Mouse (Mus musculus) frontal cortex, postnatal 14 days (tissue): ENCODE measurements at regions not wholly inside any gene's neighbourhood (a gene's known extent, or its start where the extent isn't known, plus 50 kb on each side); places are given as distances from the start of the nearest gene placed in this dataset.
A peak's percentile ranks its signal among the peaks of the same experiment; 100 is the strongest.

ENCODE experiments used
- DNase-seq, 2 experiments: peaks; one replicate each; pipeline ENCODE4 v3.0.0; 2022; ENCODE audit warnings: low spot score in 2 of 2

DNA sequence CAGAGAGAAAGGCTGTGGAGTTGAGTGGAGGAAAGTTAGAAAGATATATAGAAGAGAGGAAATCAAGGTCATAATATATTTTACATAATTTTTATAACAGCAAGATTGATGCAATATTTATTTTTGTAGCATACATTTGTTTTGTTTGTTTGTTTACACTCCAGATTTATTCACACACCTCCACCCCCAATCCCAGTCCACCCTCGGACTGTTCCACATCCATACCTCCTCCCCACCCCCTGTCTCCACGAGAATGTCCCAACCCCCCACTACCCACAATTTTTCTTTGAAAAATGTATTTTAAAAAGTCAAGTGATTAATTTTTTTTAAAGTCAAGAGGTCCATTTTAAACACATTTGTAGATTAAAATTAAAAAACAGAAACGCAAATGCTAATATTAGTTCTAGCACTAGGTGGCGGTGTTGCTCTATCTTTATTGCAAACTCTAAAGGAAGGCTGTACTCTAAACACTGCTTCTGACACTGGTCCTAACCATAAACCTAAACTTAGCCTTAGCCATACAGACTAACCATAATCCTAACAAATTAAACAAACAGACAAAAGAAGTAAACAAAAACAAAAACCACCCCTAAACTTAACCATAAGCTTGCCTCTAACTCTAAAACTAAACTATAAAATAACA, 67.8 kb downstream of the Olfr1505 start:
- DNase-seq, result peak in 1 of 2 experiments; percentile 6

GRCm38 (mm10) chr19:13982823-13983222, 69.5 kb downstream of the Olfr1505 start:
- DNase-seq, result no peak
